Mouse (Mus musculus) spleen, adult 18-20 months (tissue): ENCODE data around the gene Zfp13.
A peak's percentile ranks its signal among the peaks of the same experiment; 100 is the strongest.

Source experiments
- DNase-seq, 2 experiments: peaks; one replicate each; pipeline ENCODE4 v3.0.0; 2022; ENCODE audit warnings: mixed read lengths in 2 of 2

The Zfp13 gene

GRCm38 (mm10) chr17:23587253-23587652 lies 12.0 kb downstream of the Zfp13 start:
- no peak for DNase-seq

- DNase-seq = no peak
These were observed 13.4 kb downstream of the Zfp13 start for GRCm38 (mm10) chr17:23585721-23586491.

- no peak for DNase-seq
These were observed 14.5 kb downstream of the Zfp13 start for GRCm38 (mm10) chr17:23584786-23585185.

GRCm38 (mm10) chr17:23575951-23576552 lies 23.2 kb downstream of the Zfp13 start:
- DNase-seq = no peak

- DNase-seq = no peak
These were observed 25.2 kb downstream of the Zfp13 start for GRCm38 (mm10) chr17:23574130-23574529.

GRCm38 (mm10) chr17:23572059-23572458 lies 27.2 kb downstream of the Zfp13 start:
- DNase-seq = no peak

GRCm38 (mm10) chr17:23571084-23571483 lies 28.2 kb downstream of the Zfp13 start:
- DNase-seq = no peak

- DNase-seq = peak in 1 of 2 experiments; percentile 48
These were observed 29.3 kb downstream of the Zfp13 start for GRCm38 (mm10) chr17:23570017-23570416.

GRCm38 (mm10) chr17:23568370-23568769 lies 30.9 kb downstream of the Zfp13 start:
- no peak for DNase-seq

GRCm38 (mm10) chr17:23566787-23567186 lies 32.5 kb downstream of the Zfp13 start:
- DNase-seq = no peak

GRCm38 (mm10) chr17:23564368-23564715 lies 34.9 kb downstream of the Zfp13 start:
- no peak for DNase-seq

GRCm38 (mm10) chr17:23563595-23564367 lies 35.5 kb downstream of the Zfp13 start, which contains the start of gene Zfp213:
Zfp213 (minus strand) TSS chr17:23564238.
- DNase-seq = peak; percentile 88 to 91

- DNase-seq = peak in 1 of 2 experiments; percentile 49
These were observed 39.5 kb downstream of the Zfp13 start for GRCm38 (mm10) chr17:23559767-23560166.

- DNase-seq = no peak
These were observed 43.9 kb downstream of the Zfp13 start for GRCm38 (mm10) chr17:23555243-23555916.

GRCm38 (mm10) chr17:23554321-23554720 lies 45.0 kb downstream of the Zfp13 start:
- DNase-seq = no peak

- no peak for DNase-seq
These were observed 45.6 kb downstream of the Zfp13 start for GRCm38 (mm10) chr17:23553634-23554120.

- DNase-seq = no peak
These were observed 46.2 kb downstream of the Zfp13 start for GRCm38 (mm10) chr17:23552896-23553633.

GRCm38 (mm10) chr17:23551963-23552362 lies 47.3 kb downstream of the Zfp13 start:
- no peak for DNase-seq

GRCm38 (mm10) chr17:23551416-23551815 lies 47.9 kb downstream of the Zfp13 start:
- no peak for DNase-seq

- DNase-seq = no peak
These were observed 48.4 kb downstream of the Zfp13 start for GRCm38 (mm10) chr17:23550856-23551255.

GRCm38 (mm10) chr17:23550188-23550791 lies 49.0 kb downstream of the Zfp13 start:
- peak; percentile 81 to 92 for DNase-seq

- no peak for DNase-seq
These were observed 49.8 kb downstream of the Zfp13 start for GRCm38 (mm10) chr17:23549441-23549840.
